Mouse (Mus musculus) megakaryocyte, embryonic 14.5 days (primary cell): ENCODE measurements at regions not wholly inside any gene's neighbourhood (a gene's known extent, or its start where the extent isn't known, plus 50 kb on each side); places are given as distances from the start of the nearest gene placed in this dataset.
A peak's percentile ranks its signal among the peaks of the same experiment; 100 is the strongest.

Experiments used
- FLI1 ChIP-seq: IDR thresholded peaks from 2 replicates; pipeline ENCODE4 v1.6.1; 2012; ENCODE audit warnings: low read length, inconsistent platforms, mixed read lengths
- GATA1 ChIP-seq: IDR thresholded peaks from 3 replicates; pipeline ENCODE4 v1.6.1; 2012; ENCODE audit warnings: mixed read lengths, low read length, inconsistent platforms, borderline replicate concordance

DNA sequence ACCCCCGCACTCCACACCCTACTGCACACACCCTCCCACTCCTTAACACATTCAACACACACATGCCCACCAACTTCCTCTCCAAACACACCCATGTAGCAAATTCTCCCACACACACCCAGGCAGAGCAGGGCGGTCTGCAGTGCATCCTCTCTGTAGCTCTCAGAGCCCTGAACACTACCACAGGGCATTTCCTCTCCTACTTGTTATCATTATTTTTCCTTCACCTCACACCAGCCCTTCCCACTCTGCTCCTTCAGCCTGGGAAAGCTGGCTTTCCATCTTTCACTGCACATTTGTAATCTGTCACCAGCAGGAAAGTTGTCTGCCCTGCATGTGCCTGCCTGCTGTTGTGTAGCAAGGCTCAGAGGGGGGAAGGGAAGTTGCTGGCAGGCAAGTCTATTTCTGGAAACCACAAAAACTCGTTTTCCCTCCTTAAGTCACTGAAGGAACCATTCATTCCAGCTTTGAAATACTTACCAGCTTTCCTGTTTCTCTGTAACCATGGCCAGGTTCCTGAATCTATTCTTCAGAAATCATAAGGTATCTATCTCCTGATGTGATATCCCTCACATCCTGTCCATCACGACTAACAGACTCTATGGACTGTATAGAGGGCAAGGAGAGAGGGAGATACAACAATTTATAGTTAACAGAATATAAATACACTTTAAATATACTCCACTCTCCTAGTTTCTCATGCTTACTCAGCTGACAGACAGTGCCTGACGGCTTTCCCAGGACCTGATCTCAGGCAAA, 52.0 kb upstream of the Nemp2 start:
- peak; percentile 52; the same call in 1 of the 3 replicates for TF ChIP-seq GATA1
- no peak for TF ChIP-seq FLI1
